Mouse (Mus musculus) olfactory bulb, adult 2 months (tissue): Measurements from ENCODE around the gene Macrod1.

Experiments
- CTCF ChIP-seq: fragments of 200-500 bp; IDR thresholded peaks from 2 replicates; pipeline ENCODE4 v1.5.1; 2012; ENCODE audit warnings: low read depth, mild to moderate bottlenecking, low read length, moderate library complexity; ENCODE audit not compliant: insufficient read depth
- POLR2A ChIP-seq: fragments of 200-500 bp; IDR thresholded peaks from 2 replicates; pipeline ENCODE4 v1.6.1; 2012; ENCODE audit warnings: mild to moderate bottlenecking, low read depth, low read length, moderate library complexity; ENCODE audit not compliant: insufficient read depth

- TF ChIP-seq CTCF (no peak), POLR2A (no peak)
Observed at GRCm38 (mm10) chr19:7182273-7182949, 125.8 kb downstream of the Macrod1 start.
